Mouse (Mus musculus) megakaryocyte-erythroid progenitor cell, adult 5-6 weeks (primary cell): ENCODE results near the gene Ano3. TPM values are rescaled to one million over a fixed set of nuclear protein-coding genes. Genes with fewer than 3 reads are reported as not detected.

ENCODE experiments used
- ATAC-seq: replicated peaks from 2 replicates; pipeline ENCODE4 v1.8.0; 2016; ENCODE audit warnings: mild to moderate bottlenecking, inconsistent platforms; ENCODE audit not compliant: severe bottlenecking, poor library complexity, low FRiP score, low TSS enrichment
- total RNA-seq, 2 experiments: library from RNA; stranded (forward) in 1 of 2; stranded (reverse) in 1 of 2; fragments of 200-1000, 215-1000 nt in 1 of 2; fragments of >200 nt in 1 of 2; fragmentation: Nextera tagmentation in 1 of 2; gene quantifications; 2 replicates each; pipeline ENCODE4 v1.2.3; 2014 to 2017

The Ano3 gene
- total RNA-seq, 2 experiments from 2014 or later: not detected

DNA sequence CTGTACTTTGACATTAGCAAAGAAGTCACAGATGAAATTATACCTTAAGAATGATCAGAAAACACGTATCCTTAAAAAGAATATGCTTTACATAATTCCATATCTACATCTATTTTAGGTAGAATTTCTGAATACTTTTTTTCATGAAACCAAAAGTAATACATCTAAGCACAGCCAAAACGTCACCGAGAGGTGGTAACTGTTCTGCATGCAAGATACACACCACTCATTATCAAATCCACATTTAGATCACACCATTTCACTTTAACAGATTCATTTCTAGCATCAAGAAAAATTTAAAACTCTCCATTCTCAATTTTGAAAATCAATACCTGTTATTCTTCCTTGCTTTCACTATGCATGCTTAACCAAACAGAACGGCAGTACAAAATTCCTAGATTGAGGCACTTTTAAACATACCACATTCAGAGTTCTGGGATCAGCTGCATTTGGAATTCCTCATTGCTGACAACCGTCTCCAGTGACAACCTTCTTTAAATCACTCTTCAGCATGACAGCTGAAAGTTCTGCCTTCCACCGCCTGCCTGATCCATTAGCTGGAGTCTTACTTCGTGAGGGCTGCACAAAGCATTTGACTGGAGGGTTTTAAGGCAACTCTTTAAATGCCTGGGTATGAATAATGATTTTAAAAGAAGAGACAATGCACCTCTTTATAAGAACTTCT, 111.0 kb downstream of the Ano3 start:
- no peak for ATAC-seq

DNA sequence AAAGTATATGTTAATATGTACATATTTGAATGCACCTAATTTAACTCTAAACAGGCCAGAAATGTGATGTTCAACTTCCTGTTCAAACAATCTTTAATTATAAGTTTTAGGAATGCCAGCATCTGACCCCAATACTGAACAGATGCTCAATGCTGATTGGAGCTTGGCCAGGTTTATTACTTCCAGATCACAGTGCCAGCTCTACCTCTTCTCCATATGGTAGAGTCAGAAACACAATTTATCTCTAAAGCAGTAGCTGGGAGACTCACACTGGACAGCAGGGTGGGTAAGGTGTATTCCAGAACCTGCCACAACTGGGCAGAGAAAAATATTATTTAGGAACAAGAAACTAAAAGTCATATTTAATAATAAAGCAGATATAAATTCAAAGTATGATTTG, 134.5 kb downstream of the Ano3 start:
- ATAC-seq: no peak

DNA sequence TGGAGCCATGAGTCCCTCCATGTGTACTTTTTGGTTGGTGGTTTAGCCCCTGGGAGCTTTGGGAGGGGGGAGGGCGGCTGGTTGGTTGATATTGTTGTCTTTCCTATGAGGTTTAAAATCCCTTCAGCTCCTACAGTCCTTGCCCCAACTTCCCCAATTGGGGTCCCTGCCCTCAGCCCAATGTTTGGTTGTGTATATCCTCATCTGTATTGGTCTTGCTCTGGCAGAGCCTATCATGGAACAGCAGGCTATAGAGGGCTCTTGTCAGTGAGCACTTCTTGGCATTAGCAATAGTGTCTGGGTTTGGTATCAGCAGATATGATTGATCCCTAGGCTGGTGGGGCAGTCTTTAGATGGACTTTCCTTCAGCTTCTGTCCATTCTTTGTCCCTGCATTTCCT, 135.8 kb downstream of the Ano3 start:
- ATAC-seq: no peak

DNA sequence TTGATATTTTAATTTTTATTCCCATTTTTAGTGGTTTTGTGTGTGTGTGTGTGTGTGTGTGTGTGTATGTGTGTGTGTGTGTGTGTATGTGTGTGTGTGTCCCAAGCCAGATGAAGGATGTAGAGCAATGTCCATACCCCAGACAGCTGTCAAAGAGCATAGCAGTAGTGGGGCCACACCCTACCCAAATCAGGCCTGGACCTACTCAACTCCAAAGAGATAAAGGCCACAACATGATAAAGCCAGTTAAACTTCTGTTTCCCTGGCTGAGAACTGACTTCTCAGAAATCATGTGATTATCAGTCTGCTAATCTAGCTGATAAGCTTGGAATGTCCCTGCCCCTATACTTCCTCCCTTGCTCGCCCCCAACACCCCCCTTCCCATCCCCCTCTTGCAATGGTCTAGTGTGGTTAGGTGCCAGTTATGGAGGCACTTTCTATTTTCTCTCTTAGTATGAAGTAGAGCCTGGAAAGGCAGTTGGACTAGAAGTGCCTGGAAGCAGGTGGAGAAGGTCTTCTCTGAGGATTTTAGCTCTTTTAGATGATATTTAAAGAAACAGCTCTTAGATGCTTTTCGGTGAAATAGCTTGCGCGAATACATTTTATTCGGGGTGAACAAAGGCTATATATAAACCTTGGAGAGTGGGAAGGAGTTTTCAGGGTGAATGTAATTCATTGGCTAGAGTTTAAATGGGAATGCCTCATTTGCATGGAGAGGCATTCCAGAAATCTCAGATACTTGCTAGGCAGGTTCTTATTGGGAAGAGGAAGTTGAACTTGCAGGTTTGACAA, 144.2 kb downstream of the Ano3 start:
- no peak for ATAC-seq

DNA sequence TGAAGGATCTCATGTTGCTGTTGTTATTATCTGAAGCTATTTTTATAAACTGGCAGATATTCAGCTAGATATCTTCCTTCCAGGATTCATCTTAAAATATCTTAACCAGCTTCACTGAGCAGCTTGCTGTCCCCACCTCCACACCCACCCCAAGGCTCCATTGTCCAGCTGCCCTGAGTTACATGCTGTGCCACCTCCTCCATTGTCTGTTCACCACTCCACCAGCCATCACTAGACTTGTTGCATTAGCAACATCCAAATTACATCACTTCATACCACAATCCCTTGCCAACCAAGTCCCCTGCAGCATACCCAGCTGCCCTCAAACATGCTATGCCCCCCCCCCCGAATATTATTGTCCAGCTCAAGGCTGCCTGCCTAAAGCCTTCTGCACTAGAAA, 154.8 kb downstream of the Ano3 start:
- ATAC-seq: no peak

DNA sequence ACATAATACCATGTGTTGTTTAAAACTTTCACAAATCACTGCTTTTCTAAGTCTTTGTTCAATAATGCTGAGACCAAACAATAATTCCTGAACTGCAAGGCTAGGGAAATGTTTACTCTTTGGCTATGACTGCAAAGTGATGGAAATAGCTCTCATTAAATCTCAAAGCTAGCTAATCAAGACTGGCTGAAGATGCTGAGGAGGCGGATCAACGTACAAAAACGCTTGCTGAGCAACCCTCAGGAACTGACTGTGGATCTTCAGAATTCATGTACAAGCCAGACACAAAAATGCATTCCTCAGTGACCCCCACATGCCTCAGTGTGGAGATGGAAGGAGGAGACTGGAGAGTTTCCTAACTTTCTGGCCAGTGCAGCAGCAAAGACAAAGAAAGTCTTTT, 155.3 kb downstream of the Ano3 start:
- ATAC-seq: no peak

DNA sequence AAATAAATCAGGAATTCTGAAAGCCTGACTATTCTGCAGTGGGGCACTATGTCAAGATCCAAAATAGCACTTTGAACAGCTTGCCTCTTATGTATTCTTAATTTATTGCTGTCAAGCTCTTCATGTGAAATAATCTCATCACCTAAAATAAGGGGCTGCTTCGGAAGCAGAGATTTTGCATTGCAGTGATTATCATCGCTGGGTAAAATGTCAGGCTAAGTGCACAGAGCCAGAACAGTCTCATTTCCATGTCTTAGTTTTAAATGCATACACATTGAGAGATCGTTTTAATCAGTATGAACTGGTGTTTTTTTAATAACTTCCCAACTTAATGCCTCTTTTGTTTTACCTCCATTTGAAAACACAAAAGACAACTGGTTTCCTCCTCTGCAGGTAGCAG, 163.3 kb downstream of the Ano3 start:
- ATAC-seq: no peak

DNA sequence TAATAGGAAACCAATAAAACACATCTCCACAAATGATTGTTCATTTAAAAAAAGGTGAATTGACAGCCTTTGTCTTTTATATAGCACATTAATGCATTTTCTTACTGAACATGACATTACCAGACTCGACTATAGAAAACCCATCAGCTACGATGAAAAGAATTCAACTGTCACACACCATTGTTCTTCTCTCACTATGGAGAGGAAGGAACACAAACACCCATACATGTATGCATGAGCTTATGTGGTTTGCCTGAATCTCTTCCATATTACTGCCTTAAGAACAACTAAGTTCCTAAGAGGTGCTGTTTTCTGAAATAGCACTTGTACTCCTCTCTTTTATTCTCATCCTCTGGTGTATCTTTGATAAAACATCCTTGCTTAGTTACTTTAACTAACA, 191.3 kb downstream of the Ano3 start:
- ATAC-seq: no peak

DNA sequence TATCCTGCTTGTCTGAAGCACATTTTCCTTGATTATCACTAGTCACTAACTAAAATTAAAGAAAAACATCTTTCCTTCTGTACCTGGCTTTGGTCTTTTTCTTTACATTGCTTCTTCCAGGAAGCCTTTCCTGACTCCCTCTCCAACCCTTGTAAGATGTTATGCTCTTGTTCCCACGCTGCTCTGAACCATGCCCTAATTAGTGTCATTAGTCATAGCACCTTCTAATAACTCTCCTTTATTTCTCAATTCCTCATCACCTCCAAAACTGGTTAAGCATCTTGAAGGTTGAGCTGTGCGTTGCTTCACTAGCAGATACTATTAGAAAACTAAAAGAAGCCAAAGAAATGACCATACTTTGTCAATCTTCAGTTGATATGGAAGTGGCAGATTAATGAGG, 193.2 kb downstream of the Ano3 start:
- no peak for ATAC-seq

DNA sequence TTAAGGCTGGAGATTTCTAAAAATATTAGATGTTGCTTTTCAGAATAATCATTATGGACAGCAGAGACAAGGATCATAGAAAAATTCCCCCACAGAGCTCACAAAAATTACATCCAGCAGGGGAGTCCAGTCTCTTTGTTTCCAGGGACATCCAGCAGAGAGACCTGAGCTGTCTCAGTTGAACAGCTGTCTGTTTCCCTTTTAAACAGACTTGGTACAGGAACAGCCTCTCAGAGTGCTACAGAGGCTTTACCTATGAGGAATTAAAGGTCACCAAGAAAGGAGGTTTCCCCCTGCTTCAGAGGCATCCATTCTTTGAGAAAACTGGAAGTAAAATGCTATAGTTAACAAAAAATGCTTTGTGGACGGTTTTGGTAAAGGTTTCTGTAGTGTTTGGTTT, 210.2 kb downstream of the Ano3 start:
- no peak for ATAC-seq

DNA sequence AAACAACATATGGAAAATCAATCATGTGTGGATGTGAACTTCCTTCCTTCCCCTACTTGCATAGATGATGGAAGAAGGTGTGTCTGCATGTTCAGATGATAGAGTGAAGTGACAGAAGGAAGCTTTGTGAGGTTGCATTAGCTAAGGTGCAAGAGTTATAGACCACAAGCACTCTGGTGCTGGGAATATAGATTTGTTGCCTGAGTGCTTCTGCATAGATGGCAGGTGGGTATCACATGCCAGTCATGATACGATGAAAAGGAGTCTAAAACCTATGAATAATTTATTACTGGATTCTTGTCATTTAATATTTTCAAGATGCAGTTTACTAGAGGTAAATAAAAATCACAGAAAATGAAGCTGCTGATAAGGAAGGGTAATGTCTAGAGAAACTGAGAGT, 210.9 kb downstream of the Ano3 start:
- no peak for ATAC-seq

DNA sequence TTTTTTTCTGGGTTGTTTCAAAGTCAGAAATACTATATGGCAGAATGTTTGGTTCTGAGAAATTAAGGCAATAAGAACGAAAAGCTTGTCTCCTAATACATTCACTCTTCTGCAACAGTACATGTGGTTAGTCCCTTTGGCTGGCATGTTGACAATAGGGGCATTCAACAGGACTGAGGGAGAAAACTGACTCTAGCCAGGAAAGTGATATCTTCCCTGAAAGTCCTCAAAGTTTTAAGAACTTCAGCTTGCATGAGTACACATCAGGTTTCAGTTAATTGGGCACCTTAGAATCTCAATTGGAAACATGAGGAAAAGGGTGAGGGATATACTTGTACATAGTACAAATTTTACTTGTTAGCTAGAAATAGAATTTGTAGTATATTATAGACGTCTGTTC, 212.7 kb downstream of the Ano3 start:
- no peak for ATAC-seq

DNA sequence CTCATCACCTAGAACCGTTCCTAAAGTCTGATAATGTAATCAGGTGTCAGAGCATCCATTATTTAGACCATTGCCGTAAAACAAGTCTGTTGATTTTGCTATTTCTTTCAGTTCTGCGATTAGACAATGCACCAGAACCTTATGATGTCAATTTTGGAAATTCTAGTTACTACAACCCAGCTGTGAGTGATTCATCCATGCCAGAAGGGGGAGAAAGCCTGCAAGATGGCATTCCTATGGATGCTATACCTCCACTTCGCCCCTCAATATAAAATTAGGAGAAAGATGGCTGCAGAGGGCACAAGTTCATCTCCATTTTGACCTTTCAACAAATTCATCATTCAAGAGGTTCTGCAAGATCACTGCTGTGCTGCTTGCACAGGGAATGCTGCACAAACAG, 213.5 kb downstream of the Ano3 start:
- ATAC-seq: no peak

DNA sequence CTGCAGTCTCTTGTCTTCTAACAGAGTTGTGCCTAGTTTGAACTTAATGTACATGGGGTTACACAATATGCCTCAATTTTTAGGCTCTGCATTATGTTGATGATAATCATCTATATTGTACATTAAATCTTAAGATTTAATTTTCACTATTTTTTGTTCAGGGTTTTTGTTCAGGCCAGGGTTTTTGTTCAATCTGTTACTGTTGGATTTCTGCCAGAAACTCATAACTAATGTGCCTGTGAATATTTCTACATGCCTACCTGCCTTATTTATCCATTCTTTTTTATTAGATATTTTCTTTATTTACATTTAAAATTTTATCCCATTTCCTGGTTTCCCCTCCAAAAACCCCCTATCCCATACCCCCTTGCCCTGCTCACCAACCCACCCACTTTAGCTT, 224.6 kb downstream of the Ano3 start:
- no peak for ATAC-seq

DNA sequence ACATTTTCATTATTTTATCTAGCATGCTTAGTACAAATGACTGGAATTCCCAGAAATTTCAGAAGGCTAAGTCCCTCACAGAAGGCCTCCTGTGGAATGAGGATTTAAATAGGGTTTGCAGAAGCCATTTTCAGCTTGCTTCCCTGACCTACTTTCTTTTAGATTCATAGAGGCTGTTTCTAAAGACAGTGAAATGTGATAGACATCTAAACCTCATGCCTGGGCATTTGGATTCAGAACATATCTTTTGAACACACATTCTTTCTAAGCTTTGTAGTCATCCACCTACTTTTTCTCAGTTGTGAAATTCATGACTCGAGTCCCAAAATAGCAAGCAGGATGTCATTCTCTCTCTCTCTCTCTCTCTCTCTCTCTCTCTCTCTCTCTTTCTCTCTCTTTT, 228.5 kb downstream of the Ano3 start:
- no peak for ATAC-seq

DNA sequence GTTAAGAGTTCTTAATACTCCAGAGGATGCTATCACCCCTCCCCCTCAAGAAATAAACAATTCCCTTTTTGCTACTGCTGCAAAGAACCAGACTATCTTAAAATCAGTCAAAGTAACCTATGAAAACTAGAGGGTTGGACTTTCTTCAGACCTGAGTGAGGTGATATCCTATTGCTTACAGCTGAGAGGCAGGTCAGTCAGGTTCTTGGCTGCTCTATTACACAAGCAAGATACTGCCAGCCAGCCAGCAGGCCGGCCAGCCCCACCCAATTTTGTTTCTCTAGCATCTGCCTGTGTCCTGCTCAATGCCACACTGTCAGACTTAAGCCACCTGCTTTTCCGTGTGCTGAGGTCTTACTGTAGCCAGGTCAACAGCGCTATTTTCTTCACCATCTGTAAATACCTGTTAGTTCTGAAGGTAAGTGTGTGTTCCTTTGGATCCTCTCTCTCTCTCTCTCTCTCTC, 229.4 kb downstream of the Ano3 start, which contains the start of gene Muc15:
Gene Muc15, plus strand, starts transcription at position 51 of the 464 bp plus-strand sequence.
- ATAC-seq: no peak

DNA sequence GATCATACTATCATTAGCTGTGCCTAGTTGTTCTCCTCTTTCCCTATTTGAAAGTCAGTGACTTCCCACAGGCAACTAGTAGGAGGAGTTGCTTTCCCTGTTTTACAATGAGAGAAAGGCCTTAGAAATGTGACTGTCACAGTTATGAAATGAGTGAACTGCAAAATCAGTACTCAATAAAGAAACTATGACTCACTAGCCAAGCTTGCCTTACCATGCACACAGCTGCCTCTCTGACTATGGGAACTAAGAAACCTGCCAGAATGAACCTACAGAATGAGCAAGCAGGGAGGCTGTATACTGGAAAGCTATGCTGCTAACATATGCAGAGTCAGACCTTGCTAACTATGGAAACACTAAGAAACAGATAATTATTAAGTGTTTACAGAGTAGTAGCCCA, 231.7 kb downstream of the Ano3 start:
- no peak for ATAC-seq

DNA sequence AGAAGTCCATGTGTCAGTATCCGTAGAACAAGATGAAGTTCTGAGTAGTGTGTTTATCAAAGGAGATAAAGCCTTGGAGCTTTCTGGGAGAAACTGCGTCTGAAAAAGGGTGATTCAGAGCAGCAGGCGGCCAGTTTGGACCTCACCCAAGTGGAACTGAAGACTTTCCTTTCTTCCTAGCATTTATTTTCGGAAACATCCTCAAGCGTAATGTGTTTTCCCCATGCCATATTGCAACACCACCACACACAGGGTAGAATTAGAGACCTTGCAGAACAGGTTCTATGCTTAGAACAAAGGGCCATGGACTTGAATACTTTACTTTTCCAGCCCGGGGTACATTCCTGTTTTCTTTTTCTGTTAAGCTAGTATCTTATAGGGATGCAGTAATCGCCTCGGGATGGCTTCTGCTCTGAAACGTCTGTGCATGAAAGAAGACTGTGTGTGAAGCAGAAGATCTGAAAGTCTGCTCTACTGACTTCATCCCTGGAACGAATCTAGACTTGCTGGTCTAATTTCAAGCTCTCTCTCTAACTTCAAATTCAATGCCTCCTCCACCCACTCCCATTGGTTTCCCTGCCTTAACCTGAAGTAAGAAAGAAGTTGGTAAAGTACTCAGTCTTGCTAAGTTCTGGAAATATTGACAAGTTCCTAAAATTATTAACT, 240.5 kb downstream of the Ano3 start:
- ATAC-seq: no peak

DNA sequence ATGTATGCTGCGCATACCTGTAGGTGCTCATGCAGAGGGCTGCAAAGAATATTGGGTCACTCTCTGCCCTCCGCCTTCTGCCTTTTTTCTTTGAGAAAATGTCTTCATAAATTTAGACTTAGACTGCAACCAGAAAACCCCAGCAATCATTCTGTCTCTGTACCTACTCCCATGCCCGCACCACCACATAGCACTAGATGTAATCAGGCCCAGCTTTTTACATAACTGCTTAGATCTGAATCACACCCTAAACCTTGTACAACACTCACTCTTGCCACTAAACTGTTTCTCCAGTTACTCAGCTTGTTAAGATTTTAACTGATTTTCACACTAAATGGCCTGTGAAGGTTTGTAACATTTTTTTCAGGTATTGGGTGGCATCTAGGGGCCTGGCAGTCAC, 241.3 kb downstream of the Ano3 start:
- no peak for ATAC-seq

DNA sequence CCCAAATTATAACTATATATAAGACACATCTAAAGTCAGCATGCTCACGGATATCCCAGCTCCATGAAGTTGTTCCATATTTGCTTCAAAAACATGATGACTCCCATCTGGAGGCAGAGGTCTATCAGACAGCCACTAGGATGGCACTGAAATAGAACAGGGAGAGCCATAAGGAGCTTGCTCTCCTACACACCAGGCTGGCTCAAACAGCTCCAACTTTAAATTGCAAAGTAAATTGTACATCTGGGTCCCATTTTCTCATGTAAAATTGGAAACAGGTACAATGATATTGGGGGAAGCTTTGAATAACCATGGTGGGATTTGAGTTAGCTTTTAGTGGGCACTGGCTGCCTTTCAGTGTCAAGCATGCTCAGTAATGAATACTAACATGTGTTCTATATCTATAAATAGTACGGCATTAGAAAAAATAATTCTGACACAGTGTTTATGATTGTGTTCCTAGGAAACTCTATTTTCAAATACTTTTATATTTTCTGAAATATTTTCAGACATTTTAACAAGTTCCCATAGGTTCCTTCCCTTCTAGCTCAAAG, 279.6 kb downstream of the Ano3 start:
- ATAC-seq: no peak
